Mouse (Mus musculus): Measurements from ENCODE around the gene Adh1. TPM values are rescaled to one million over a fixed set of nuclear protein-coding genes. Genes with fewer than 3 reads are reported as not detected.

Gene Adh1
- total RNA-seq (2021): 10 to 100 TPM; 46.4 to 90.8 TPM
- long read RNA-seq, experiment 1, transcript Adh1-201 (9 exons, 1,492 nt): major isoform, 76 of 77 reads
- long read RNA-seq, experiment 1, partial matches to known transcripts: 0 of 77 reads
- long read RNA-seq, experiment 1, other reads (novel, unspliced or antisense): 1 of 77 reads
- long read RNA-seq, experiment 2, transcript Adh1-201 (9 exons, 1,492 nt): major isoform, 64 of 70 reads
- long read RNA-seq, experiment 2, partial matches to known transcripts: 5 of 70 reads
- long read RNA-seq, experiment 2, other reads (novel, unspliced or antisense): 1 of 70 reads

DNA sequence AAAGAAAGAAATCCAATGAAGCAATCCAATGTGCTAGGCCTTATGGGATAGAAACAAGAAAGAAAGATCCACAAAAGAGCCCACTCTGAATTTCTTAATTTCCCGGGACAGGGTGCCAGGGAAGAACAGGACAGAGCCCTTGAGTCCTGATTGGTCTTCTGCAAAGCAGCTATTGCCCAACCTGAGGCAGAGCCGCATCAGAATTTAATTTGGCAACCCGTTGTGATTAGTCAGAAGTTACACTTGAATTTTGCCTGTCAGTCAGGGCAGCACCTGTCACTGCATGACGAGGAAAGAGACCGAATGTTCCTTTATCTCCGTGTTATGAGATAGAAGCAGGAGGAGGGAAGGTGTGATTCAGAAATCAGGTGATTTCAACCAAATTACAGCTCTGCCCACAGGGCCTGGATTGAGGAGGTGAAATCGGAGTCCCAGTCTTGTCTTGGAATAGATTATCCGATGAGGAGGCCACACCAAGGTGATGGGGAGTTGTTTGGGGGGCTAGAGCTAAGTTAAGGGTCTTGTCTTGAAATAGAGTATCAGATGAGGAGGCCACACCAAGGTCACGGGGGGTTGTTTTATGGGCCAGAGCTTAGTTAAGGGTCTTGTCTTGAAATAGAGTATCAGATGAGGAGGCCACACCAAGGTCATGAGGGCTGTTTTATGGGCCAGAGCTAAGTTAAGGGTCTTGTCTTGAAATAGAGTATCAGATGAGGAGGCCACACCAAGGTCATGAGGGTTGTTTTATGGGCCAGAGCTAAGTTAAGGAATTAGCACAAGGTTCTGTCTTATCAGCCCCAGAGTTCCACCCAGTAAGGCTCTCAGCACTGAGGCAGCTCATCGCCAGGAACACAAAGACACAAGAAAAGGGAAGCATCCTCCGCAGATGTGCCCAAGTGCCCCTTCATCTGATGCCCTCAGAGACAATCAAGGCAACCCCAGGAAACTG lies at the start of gene Adh1:
Gene Adh1, plus strand, starts transcription at position 271 of the 949 bp plus-strand sequence.
- DNase-seq: no peak
- intact Hi-C loops (cut with DNase I; ENCODE audit: low total_unique reads): no loop called here

DNA sequence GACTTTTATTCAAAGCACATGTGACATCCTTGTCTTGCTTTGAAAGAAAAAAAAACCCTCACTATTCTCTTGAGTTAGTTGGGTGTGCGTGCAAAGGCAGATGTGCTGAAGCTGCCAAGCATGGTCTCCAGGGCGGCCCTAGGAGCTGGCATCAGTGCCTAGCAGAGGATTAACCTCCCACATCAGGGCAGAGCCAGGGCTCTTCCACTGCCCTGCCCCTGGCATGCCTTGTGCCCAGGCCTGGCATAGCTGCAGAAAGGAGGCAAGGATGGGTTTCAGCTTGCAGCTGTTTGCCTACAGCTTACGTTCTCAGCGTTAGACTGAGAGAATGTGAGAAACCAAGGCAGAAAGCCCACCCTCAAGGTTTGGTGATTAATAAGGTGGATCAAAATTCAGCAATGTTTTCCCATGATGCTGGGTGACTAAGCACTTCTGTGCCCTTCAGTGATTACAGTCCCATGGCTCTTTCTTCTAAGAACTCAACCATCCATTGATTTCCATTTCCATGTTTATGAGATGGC lies 48.3 kb upstream of the Adh1 start:
- peak; percentile 31 for DNase-seq
- intact Hi-C loops (cut with DNase I; ENCODE audit: low total_unique reads): no loop called here

GRCm38 (mm10) chr3:138215395-138215989 lies 45.3 kb upstream of the Adh1 start:
- intact Hi-C loops (cut with DNase I; ENCODE audit: low total_unique reads): no loop called here
- no peak for DNase-seq

DNA sequence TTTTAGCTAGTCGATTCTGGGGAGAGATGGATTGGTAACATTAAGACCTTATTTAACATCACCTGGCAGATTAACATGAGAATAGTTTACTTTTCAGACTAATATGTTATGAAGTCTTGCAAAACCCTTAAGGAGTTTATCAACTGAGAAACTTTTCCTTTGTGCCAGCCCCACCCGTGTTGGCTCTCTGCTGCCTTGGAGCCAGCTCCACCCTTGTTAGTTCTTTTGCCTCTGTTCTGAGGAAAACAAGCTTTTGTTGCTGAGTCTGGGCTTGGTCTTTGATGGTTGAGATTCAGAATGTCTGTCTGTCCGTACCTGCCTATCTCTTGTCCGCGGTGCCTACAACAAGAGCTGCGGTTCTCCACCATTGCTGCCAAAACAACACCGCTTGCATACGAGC lies 44.7 kb upstream of the Adh1 start:
- DNase-seq: no peak
- intact Hi-C loops (cut with DNase I; ENCODE audit: low total_unique reads): no loop called here

- intact Hi-C loops (cut with DNase I; ENCODE audit: low total_unique reads): no loop called here
- no peak for DNase-seq
These were observed 43.0 kb upstream of the Adh1 start, which contains the start of gene Adh7 for GRCm38 (mm10) chr3:138217631-138218264. Gene Adh7 (plus strand): TSS chr3:138217760.

- intact Hi-C loops (cut with DNase I; ENCODE audit: low total_unique reads): loop anchor here (5.0 kb wide), 2 partner anchors 186 to 206 kb away; no protein-coding TSS in a partner anchor
- no peak for DNase-seq
These were observed 39.7 kb upstream of the Adh1 start for GRCm38 (mm10) chr3:138221116-138221515.

DNA sequence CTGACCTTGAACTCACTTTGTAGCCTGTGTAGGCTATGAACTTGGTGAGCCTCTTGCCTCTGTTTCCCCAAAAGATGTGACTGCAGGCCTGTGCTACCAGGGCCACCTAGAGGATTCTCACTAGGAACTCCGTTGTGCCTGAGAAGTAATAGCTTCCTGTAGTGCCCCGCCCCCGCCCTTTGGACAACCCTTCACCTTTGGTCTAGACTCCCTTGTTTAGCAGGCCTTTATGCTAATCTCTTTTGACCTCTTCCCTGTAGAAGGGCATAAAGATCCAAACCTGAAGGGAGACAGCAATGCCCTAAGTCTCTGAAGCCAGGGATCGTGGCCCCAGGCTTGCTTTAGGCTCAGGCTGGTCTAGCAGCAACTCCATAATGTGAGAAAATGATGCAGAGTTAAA lies 38.3 kb upstream of the Adh1 start:
- intact Hi-C loops (cut with DNase I; ENCODE audit: low total_unique reads): loop anchor here (5.0 kb wide), 2 partner anchors 185 to 205 kb away; no protein-coding TSS in a partner anchor
- DNase-seq: no peak

GRCm38 (mm10) chr3:138222952-138223351 lies 37.8 kb upstream of the Adh1 start:
- intact Hi-C loops (cut with DNase I; ENCODE audit: low total_unique reads): loop anchor here (5.0 kb wide), 2 partner anchors 184 to 204 kb away; no protein-coding TSS in a partner anchor
- peak; percentile 54 for DNase-seq

GRCm38 (mm10) chr3:138224363-138224954 lies 36.3 kb upstream of the Adh1 start:
- intact Hi-C loops (cut with DNase I; ENCODE audit: low total_unique reads): loop anchor here (5.0 kb wide), 2 partner anchors 183 to 203 kb away; no protein-coding TSS in a partner anchor
- DNase-seq: no peak

DNA sequence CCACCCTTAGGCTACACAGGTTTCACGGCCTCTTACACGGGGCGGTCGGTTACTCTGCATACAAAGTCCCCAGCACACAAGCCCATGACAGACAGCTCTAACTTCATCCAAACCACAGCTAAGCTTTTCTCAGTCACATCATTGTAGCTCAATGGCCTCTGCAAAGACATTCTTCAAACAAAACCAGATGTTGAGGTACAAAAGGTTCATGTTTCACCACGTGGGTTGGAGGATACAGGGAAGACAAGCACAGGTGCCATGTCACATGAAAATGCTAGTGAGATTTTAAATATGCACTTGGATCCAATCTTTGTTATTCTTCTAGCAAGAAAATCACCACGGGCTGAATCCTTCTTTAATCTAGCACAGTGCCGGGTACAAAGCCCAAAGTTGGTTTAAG lies 35.5 kb upstream of the Adh1 start:
- intact Hi-C loops (cut with DNase I; ENCODE audit: low total_unique reads): no loop called here
- no peak for DNase-seq

- intact Hi-C loops (cut with DNase I; ENCODE audit: low total_unique reads): no loop called here
- DNase-seq: no peak
These were observed 34.9 kb upstream of the Adh1 start for GRCm38 (mm10) chr3:138225853-138226252.

DNA sequence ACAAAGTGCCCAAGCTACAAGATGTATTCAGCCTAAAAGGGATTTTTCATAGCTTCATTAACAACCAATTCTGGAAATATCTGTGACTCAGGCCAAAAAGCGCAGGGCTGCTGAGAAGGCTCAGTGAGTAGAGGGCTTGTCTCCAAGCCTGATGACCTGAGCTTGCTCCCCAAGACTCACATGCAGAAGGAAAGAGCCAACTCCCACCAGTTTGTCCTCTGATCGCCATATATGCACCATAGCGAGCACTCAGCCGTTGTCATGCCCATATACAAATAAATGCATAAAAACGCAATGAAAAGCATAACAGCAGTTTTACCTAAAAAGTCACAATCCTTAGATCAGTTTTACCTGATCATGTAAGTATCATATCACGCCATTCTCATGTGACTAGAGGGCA lies 34.3 kb upstream of the Adh1 start:
- intact Hi-C loops (cut with DNase I; ENCODE audit: low total_unique reads): no loop called here
- no peak for DNase-seq

DNA sequence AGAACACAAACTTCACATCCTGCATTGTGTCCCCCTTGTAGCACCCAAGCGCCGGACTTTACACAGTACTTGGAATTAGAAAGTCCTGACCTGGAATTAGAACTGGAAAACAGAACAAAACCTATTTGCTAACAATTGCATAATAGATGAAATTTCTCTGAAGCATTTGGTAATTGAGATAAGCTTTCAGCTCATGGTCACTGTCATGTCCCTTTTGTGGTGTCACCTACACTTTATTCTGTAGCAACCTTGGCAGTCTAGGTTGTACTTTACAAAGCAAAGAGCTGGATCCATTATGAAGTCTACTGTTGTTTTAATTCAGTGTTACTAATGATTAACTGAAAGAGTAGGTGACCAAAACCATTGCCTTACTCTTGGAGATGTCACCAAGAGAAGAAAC lies 33.7 kb upstream of the Adh1 start:
- intact Hi-C loops (cut with DNase I; ENCODE audit: low total_unique reads): no loop called here
- no peak for DNase-seq

DNA sequence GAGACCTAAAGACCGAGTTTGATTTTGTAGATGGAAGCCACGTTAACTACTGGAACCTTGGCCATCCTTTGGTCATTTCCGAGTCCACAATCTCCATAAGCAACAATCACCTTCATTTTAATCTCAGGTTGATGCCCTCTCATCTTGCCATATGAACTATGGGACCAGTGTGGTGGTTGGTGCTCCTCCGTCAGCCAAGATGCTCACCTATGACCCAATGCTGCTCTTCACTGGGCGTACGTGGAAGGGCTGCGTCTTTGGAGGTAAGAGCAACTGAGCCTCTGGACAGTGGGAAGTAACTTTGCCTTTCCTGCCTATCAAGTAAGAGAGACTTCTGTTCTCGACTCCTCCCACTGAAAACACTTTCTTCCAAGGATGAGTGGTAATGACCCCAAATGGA lies 33.0 kb upstream of the Adh1 start:
- DNase-seq: no peak
- intact Hi-C loops (cut with DNase I; ENCODE audit: low total_unique reads): no loop called here

GRCm38 (mm10) chr3:138229448-138229847 lies 31.3 kb upstream of the Adh1 start:
- DNase-seq: no peak
- intact Hi-C loops (cut with DNase I; ENCODE audit: low total_unique reads): no loop called here

DNA sequence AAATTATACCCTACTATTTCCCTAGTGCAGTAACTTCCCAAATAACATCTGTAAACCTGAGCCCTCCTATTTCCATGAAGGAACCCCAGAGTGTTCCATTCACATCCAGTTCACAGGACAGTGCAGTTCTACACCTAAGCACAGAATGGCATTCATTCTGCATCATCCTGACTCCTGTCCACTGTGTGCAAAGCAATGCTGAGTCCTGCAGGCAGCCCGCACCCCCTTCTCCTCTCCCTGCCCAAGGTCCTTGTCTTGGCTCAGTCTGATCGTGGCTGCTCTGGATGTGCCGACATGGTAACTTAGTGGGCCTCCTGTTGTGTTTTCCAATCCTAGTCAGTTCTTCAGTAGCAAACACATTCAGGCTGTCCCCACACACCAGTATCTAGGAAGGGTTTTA lies 30.5 kb upstream of the Adh1 start:
- no peak for DNase-seq
- intact Hi-C loops (cut with DNase I; ENCODE audit: low total_unique reads): no loop called here

DNA sequence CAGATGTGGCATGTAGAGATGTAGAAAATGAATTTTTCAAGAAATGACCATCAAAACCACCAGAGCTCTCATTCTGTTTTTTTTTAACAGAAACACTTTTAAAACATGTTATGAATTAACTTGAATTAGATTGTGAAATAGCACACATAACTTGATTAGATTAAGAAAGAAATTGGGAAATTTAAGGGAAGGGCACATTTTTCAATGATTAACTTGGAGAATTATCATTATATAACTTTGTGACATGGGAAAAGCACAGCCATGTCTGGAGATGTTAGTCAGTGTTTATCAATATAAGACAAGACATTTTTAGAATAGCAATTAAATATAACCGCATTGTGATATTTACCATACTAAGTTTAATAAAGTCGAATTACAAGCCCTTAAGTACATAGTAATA lies 29.3 kb upstream of the Adh1 start:
- no peak for DNase-seq
- intact Hi-C loops (cut with DNase I; ENCODE audit: low total_unique reads): no loop called here

DNA sequence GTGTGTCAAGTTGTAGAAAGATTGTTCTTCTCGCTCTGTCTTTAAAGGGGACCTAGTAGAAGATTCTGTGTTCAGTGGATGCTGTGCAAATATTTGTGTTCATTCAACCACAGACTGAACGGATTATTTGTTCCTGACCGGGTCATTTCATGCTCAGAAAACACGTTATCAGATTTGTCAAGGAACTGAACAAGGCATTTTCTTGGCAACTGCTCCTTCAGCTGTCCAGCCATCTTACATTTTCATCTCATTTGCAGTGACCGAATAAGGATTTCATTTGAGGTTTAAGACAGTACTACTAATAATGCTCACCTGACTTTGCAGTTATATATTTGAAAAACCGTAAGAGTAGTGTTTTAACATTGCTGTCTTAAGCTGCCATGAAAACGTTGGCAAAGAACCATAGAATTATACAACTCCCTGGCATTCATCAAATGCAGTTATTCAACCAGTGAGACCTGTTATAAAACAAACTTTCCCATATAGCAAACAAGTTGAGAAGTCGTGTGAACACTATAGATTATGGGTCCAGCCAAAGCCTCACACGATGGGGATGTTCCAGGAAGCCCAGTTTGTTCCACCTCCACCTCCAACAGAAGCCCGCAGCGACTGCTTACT lies 24.1 kb upstream of the Adh1 start:
- intact Hi-C loops (cut with DNase I; ENCODE audit: low total_unique reads): no loop called here
- no peak for DNase-seq

GRCm38 (mm10) chr3:138238046-138238445 lies 22.7 kb upstream of the Adh1 start:
- intact Hi-C loops (cut with DNase I; ENCODE audit: low total_unique reads): no loop called here
- no peak for DNase-seq

Measured in gastrocnemius, postnatal 14 days (tissue).